Mouse (Mus musculus) neural tube, embryonic 15.5 days (tissue): ENCODE measurements at regions not wholly inside any gene's neighbourhood (a gene's known extent, or its start where the extent isn't known, plus 50 kb on each side); places are given as distances from the start of the nearest gene placed in this dataset.

Experiments
- ATAC-seq: fragments of 200-750 bp; cut with Nextera tagmentation; 2 replicates; pipeline ENCODE4 v1.8.0; 2017; ENCODE audit warnings: mild to moderate bottlenecking, moderate TSS enrichment, moderate library complexity; ENCODE audit not compliant: low FRiP score
- H3K27ac ChIP-seq: fragments of 300-500 bp; sonication (generic); replicated peaks from 2 replicates; pipeline ENCODE4 v1.5.1; 2015; ENCODE audit warnings: mild to moderate bottlenecking, inconsistent platforms
- H3K27me3 ChIP-seq: fragments of 300-500 bp; sonication (generic); replicated peaks from 2 replicates; pipeline ENCODE4 v1.6.1; 2015; ENCODE audit warnings: inconsistent platforms
- H3K36me3 ChIP-seq: fragments of 300-500 bp; sonication (generic); 2 replicates; pipeline ENCODE4 v1.6.1; 2015; ENCODE audit warnings: inconsistent platforms
- H3K4me1 ChIP-seq: fragments of 300-500 bp; sonication (generic); 2 replicates; pipeline ENCODE4 v1.6.1; 2015; ENCODE audit warnings: inconsistent platforms
- H3K4me2 ChIP-seq: fragments of 300-500 bp; sonication (generic); 2 replicates; pipeline ENCODE4 v1.6.1; 2015; ENCODE audit warnings: inconsistent platforms, mild to moderate bottlenecking, moderate library complexity
- H3K4me3 ChIP-seq: fragments of 300-500 bp; sonication (generic); replicated peaks from 2 replicates; pipeline ENCODE4 v1.5.1; 2015; ENCODE audit warnings: mild to moderate bottlenecking, inconsistent platforms
- H3K9ac ChIP-seq: fragments of 300-500 bp; sonication (generic); replicated peaks from 2 replicates; pipeline ENCODE4 v1.6.1; 2015; ENCODE audit warnings: mild to moderate bottlenecking, inconsistent platforms
- H3K9me3 ChIP-seq: fragments of 300-500 bp; sonication (generic); replicated peaks from 2 replicates; pipeline ENCODE4 v1.6.1; 2016; ENCODE audit warnings: inconsistent platforms
- WGBS: fragments of 180-500 bp; shearing (Covaris S2); methylation state at CpG from one replicate; pipeline ENCODE4 v1.1.7; 2015; ENCODE audit warnings: mixed read lengths; 5-methylcytosine and 5-hydroxymethylcytosine counted together

DNA sequence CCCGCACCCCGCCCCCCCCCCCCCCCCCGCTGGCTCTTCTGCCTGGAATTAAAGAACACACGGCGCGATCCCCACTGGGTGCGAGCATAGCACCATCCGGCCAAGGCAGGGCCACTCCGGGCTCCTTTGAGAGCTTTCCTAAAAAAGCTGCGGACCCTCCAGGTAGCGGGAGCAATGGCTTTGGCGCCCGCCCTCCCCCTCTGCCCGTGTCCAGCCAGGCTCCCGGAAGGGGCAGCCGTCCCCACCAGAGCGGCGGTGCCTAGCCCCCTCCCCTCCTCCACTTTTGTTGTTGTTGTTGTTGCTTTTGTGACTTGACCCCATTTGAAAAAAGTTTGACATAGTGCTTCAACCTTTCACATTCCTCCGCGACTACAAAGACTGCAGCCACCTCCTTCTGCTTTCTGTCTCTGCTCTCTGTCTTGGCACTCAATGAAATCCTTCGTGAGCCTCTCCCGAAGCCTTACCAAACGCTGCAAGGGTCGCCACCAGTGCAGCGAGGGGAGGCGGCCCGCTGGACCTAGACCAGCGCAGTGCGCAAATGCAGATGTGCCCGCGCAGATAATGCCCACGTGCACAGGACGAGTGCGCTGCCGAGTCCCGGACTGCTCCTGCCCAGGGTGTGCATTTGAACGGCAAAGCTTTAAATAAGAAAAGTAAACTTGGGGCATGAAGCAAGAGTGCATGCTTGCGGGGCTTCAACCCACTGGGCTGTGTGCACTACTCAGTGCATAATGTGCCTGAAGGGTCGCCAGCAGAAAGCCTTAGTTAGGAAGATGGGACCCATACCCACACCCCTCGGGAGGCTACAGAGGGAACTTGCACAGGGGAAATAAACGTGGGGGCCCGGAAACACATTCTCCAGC lies 179.0 kb upstream of the Xlr start:
- 25% methylated on average over 33 of the region's 42 CpGs for WGBS
- H3K9me3 ChIP-seq: no peaks in the 10 kb centered on the region

DNA sequence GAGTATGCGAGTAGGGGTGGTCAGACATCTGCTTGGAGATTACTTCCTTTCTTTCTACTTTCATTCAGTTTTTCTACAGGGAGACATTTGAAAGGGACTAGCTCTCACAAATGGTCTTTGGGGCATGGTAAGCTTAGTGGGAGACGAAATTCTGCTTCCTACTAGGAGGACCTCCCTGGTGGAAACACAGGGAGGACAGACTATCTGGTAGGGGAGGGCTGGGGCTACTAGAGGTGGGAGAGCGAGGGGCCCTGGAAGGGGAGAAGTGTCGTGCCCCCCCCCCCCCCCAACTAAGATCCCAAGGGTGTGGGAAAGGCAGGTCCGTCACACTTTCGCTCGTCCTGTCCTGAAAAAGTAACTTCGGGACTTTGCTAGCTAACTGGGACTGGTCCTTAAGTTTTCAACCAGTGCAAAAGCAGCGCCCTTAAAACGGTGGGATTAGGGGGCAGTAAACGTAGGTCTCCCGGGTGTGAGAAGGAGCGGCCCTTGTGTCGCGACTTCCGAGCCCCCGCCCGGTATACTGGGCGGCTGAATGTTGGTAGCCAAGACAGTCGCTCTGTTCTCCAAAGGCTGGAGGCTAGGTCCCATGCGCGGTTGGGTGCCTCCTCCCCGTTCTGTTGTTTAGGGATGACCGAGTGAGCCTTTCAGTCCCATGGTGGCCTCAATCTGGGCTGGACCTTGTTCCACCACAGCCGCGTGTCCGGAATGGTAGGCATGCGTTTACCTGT lies 178.2 kb upstream of the Xlr start:
- H3K27ac ChIP-seq: no peak overlapping the region
- no peaks in the 10 kb centered on the region for H3K9me3 ChIP-seq
- 23% methylated on average over 28 of the region's 28 CpGs for WGBS
- H3K4me2 ChIP-seq: peak overlapping the region; percentile 80
- H3K4me3 ChIP-seq: peak overlapping the region; percentile 42
- no peak overlapping the region for H3K9ac ChIP-seq
- no peaks in the 10 kb centered on the region for H3K36me3 ChIP-seq
- peaks cover 17% of the 10 kb centered on the region for H3K4me1 ChIP-seq
- H3K27me3 ChIP-seq: no peaks in the 10 kb centered on the region; the same call in 1 of the 2 replicates
- ATAC-seq: no peak

More for the DNA sequence above, 179.0 kb upstream of the Xlr start:
- Histone ChIP-seq H3K36me3 (no peaks in the 10 kb centered on the region), H3K4me2 (peak overlapping the region; percentile 80), H3K27me3 (no peaks in the 10 kb centered on the region; the same call in 1 of the 2 replicates), H3K4me3 (peak overlapping the region; percentile 42), H3K4me1 (peaks cover 17% of the 10 kb centered on the region), H3K27ac (no peak overlapping the region), H3K9ac (no peak overlapping the region)
- ATAC-seq: 0 out of 2 replicates have a peak, but pooled peaks have one; percentile 57

DNA sequence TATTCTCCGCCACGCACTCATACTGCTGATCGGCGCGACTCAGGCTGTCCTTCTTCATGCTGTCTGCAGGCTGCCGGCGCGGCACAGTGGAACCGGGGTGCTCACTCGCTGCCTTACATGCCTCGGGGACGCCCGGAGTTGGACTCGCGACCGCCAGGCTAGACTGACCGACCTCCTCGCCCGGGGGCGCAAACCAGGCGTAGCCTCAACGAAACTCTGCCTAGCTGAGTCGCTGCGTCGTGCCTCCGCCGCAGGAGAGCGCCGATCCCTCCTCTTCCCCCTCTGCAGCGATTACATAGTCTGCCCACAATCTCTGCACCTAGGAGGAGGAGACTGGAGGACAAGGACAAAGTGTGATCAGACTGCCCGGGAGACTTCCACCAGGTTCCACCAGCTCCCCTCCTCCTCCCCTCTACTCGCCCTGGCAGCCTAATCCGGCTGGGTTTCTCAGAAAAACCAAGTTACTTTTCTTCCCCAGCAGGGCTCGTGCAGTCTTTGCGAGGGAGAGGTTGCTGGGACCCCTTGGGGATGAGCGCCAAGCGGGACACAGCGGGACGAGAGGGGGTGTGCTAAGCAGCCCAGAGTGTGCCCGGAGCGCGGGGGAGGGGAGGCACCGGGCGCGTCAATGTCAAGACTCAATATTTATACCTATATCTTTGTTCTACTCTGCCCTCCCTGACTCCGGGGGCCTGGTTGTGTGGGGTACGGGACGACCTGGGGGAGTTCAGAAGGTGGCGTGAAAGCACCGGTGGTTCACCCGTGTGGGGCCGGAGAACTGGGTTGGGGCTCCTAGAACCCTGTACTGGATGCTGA lies 177.4 kb upstream of the Xlr start:
- Histone ChIP-seq H3K4me1 (peaks cover 17% of the 10 kb centered on the region), H3K9me3 (no peaks in the 10 kb centered on the region), H3K4me3 (peak overlapping the region; percentile 42), H3K4me2 (peak overlapping the region; percentile 80), H3K9ac (no peak overlapping the region), H3K36me3 (no peaks in the 10 kb centered on the region), H3K27me3 (no peaks in the 10 kb centered on the region; the same call in 1 of the 2 replicates), H3K27ac (no peak overlapping the region)
- WGBS: 21% methylated on average over 52 of the region's 52 CpGs
- ATAC-seq: peak; percentile 66; the same call in 1 of the 2 replicates
